Mouse (Mus musculus) cerebellum, adult 2 months (tissue): ENCODE data around the gene Hist1h1a. TPM values are rescaled to one million over a fixed set of nuclear protein-coding genes. Genes with fewer than 3 reads are reported as not detected.
A peak's percentile ranks its signal among the peaks of the same experiment; 100 is the strongest.
"Not testable (repeated sequence)": the region's sequence is repeated elsewhere in the genome, so short reads cannot be mapped to it uniquely, and the experiment has no call there.

Source experiments
- DNase-seq, 2 experiments: peaks; one replicate each; pipeline ENCODE4 v3.0.0; 2021
- H3K27ac ChIP-seq: fragments of 200-500 bp; 2 replicates; pipeline ENCODE4 v1.5.1; 2012; ENCODE audit warnings: low read length, control low read depth, inconsistent platforms; ENCODE audit not compliant: insufficient read depth
- H3K27me3 ChIP-seq: fragments of 200-500 bp; 2 replicates; pipeline ENCODE4 v1.6.1; 2012; ENCODE audit warnings: inconsistent platforms, mild to moderate bottlenecking, low read length, moderate library complexity; ENCODE audit not compliant: control insufficient read depth, insufficient read depth
- H3K4me1 ChIP-seq: fragments of 200-500 bp; 2 replicates; pipeline ENCODE4 v1.6.1; 2011; ENCODE audit warnings: low read length; ENCODE audit not compliant: control insufficient read depth, insufficient read depth
- H3K4me3 ChIP-seq: fragments of 200-500 bp; replicated peaks from 2 replicates; pipeline ENCODE3; 2011; ENCODE audit warnings: mild to moderate bottlenecking, low read depth, low read length, control low read depth; ENCODE audit not compliant: insufficient read depth
- CTCF ChIP-seq: fragments of 200-500 bp; IDR thresholded peaks from 2 replicates; pipeline ENCODE4 v1.5.1; 2011; ENCODE audit warnings: low read depth, mild to moderate bottlenecking, control low read depth, low read length, moderate library complexity, borderline replicate concordance; ENCODE audit not compliant: insufficient read depth
- POLR2A ChIP-seq: fragments of 200-500 bp; IDR thresholded peaks from 2 replicates; pipeline ENCODE4 v1.6.1; 2011; ENCODE audit warnings: low read length, control low read depth, borderline replicate concordance; ENCODE audit not compliant: insufficient read depth
- WGBS: fragments of 180-500 bp; shearing (Covaris S2); methylation state at CpG from one replicate; pipeline ENCODE4 v1.1.7; 2018; 5-methylcytosine and 5-hydroxymethylcytosine counted together
- polyA plus RNA-seq: library from polyadenylated mRNA; depleted of rRNA; stranded (reverse); fragments of >200 nt; gene quantifications from 2 replicates; pipeline ENCODE4 v1.2.3, GENCODE M21; 2012; rRNA removed

The Hist1h1a gene
- 0.52 TPM in 1 of 2 replicates, not detected in the other for polyA plus RNA-seq

DNA sequence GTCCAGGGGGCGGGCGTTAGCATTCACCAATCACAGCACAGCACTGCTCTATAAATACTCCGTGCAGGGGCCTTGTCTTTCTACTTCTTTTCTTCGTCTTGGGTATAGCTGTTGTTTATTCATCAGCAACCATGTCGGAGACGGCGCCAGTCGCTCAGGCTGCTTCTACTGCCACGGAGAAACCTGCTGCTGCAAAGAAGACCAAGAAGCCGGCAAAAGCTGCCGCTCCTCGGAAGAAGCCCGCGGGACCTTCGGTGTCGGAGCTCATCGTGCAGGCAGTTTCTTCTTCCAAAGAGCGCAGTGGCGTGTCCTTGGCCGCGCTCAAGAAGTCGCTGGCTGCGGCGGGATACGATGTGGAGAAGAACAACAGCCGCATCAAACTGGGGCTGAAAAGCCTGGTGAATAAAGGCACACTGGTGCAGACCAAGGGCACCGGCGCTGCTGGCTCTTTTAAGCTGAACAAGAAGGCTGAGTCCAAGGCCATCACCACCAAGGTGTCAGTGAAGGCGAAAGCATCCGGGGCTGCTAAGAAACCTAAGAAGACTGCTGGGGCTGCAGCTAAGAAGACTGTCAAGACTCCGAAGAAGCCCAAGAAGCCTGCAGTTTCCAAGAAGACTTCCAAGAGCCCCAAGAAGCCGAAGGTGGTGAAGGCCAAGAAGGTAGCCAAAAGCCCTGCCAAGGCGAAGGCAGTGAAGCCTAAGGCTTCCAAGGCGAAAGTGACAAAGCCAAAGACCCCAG is at the start of gene Hist1h1a:
TSS of gene Hist1h1a (plus strand) at position 81 of the 738 bp plus-strand sequence.
- WGBS: 2% methylated on average over 34 of the region's 34 CpGs
- Histone ChIP-seq H3K27me3 (no peaks in the 10 kb centered on the region), H3K27ac (0 out of 2 replicates have a peak within 1 kb of the TSS, but pooled peaks have one; percentile 0), H3K4me1 (no peaks in the 10 kb centered on the region; the same call in 1 of the 2 replicates), H3K4me3 (peak within 1 kb of the TSS; percentile 70)
- peak; percentile 77 to 78 for DNase-seq
- no peak for TF ChIP-seq CTCF
- peak; percentile 69; the same call in 1 of the 2 replicates for TF ChIP-seq POLR2A

DNA sequence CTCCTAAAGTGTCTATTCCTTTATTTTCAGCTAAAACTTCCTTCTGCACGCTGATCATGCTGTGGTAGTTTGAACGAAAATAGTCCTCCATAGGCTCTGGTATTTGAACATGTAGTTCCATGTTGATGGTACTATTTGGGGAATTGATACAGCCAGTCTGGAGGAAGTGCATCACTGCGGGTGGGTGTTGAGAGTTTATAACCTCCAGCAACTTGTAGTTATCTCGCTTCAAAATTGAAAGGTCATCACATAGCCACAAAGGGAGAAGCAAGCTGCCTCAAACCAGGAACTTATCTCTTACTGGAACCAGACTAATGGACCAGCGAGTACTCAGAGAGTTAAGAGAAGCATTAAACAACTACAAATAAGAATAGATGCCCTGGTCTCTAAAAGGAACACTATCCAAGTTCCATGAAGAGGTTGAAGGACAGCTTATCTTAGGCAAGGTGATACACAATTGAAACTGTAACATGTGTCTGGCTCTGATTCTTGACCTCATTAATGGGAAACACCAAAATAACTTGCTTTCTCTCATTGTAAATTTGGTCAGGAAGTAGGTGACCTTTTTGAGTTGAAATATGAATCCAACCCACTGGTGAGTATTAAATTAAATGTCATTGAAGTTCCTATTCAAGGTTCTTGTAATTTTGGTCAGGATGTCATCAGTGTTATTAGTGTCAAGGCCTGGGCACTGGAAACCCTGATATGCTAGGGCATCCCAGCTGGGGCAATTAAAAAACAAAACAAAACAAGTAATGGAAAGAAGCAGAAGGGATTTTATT is 47.0 kb upstream of the Hist1h1a start:
- H3K27me3 ChIP-seq: no peaks in the 10 kb centered on the region
- H3K4me3 ChIP-seq: no peak overlapping the region
- 82% methylated on average over 5 of the region's 5 CpGs for WGBS
- H3K27ac ChIP-seq: no peak overlapping the region
- no peaks in the 10 kb centered on the region for H3K4me1 ChIP-seq
- no peak for DNase-seq
- TF ChIP-seq CTCF: no peak
- TF ChIP-seq POLR2A: no peak

DNA sequence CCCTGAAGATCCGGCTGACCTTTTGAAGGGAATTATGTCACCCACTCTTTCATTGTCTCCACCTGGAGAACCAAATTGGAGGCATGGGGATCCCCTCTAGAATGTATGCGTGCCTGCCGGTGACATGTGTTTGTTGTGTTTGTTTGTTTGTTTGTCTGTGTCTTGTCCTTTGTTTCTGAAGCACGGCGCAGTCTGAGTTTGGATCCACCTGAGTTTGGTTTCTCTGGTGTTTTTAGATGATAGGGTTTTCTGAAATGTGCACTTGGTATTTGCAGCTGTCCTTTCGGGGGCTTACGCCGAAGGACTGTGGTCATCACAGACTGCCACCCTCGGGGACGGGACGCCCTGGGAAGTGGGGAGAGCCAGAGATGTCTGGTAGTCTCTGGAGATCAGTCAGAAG is 46.3 kb upstream of the Hist1h1a start:
- Histone ChIP-seq H3K4me1 (no peaks in the 10 kb centered on the region), H3K27me3 (no peaks in the 10 kb centered on the region), H3K4me3 (no peak overlapping the region), H3K27ac (no peak overlapping the region)
- WGBS: 59% methylated on average over 11 of the region's 11 CpGs
- no peak for DNase-seq
- no peak for TF ChIP-seq CTCF

DNA sequence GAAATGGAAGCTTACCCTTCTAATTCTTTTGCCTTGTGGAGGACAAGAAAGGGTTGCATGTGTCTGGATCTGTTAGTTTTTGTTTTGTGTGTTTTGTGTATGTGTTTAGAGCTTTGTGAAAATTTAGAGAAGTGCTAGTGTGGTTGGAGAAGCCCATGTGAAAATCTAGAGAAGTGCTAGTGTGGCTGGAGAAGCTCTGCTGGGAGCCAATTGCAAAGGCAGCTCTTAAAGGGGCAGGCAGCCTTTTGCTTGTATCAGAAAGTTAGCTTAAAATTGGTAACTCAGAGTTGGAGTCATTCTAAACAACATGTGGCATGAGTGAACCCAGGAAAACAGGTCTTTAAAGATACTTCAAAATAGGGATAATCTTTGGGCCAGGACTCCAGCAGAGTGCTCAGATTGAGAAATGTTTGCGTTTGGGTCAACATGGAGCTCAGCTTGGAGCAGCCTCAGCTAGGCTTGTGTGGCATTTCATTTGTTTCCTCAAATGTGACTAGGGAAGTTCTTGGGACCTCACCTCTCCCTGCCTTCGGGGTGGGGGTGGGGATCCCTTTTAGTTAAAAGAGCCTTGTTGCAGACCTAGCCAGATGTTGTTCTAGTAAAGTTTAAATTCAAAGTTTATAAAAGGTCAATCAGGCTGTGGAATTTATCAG is 45.7 kb upstream of the Hist1h1a start:
- not testable (repeated sequence) for H3K27ac ChIP-seq, H3K27me3 ChIP-seq, H3K4me1 ChIP-seq, DNase-seq, H3K4me3 ChIP-seq
- 23% methylated on average over 2 of the region's 2 CpGs for WGBS

DNA sequence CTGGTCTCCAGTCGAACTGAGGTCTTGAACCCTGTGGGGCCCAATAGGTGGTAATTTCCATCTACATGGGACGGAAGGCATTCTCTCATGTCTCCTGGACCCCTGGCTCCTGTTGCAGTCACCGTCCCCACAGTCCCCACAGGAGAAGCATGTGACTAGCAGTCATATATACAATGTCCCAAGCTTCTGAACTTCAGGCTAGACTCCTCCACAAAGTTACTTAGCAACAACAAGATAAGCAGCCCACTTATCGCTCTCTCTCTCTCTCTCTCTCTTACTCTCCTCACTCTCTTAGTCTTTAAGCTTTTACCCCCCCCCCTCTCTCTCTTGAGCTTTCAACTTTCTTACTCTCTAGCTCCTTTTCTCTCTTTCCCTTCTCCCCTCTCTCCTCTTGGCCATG is 39.2 kb upstream of the Hist1h1a start:
- no peak for DNase-seq
- Histone ChIP-seq H3K27me3 (no peaks in the 10 kb centered on the region), H3K27ac (no peak overlapping the region), H3K4me3 (no peak overlapping the region), H3K4me1 (no peaks in the 10 kb centered on the region)
- TF ChIP-seq POLR2A (no peak), CTCF (no peak)
- 83% methylated on average over 4 of the region's 4 CpGs for WGBS

DNA sequence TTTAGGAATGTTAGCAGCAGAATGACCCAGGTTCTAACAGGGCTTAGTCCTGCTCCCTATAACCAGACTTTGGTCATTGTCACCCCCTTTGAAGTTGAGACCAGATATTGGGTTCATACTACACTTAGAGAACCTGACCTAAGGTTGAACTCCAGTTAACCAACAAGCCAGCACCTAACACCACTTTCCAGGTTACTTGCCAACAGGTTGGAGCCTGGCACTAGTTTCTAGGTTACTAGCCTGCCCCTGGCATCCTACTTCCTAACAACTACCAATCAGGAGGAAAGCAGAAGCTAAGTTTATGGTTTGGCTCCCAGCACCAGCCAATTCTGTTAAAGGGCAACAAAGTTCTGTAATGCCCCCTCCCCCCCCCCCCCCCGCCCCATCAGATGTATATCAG is 38.3 kb upstream of the Hist1h1a start:
- Histone ChIP-seq H3K4me3 (no peak overlapping the region), H3K27me3 (no peaks in the 10 kb centered on the region), H3K27ac (no peak overlapping the region), H3K4me1 (no peaks in the 10 kb centered on the region)
- DNase-seq: no peak
- 22% methylated on average over 1 of the region's 1 CpGs for WGBS
- TF ChIP-seq CTCF (no peak), POLR2A (no peak)

DNA sequence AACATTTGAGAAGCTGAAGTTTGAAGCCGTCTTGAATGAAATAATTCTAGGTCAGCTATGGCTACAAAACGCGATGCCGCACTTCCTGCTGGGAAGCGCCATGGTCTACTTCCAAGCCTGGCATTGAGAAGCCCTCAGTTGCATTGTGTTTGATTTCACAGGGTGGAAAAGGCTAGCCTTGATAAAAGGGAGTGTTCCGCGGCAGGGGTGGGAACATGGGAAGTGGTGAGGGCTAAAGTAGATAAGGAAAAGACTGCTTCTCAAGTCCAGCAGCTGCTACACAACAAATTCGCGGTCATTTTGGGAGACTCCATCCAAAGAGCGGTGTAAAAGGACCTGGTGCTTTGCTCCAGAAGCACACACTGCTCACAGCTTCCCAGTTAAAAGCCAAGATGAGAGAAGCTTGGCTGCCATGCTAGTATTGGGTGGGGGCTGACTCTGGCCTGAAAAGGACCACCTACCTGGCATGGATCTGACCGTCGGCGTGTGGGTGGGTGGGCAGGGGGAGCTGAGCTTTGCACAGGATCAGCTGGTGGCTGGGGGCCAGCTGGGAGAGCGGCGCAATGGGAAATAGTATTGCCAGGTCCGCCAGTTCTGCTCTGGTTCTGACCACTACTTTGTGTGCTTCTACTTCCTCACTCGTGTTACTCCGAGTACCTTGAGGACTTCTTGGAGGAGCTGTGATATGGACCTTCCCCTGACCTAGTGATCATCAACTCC is 34.8 kb upstream of the Hist1h1a start:
- H3K27me3 ChIP-seq: no peaks in the 10 kb centered on the region
- H3K27ac ChIP-seq: no peak overlapping the region
- no peak for DNase-seq
- 48% methylated on average over 18 of the region's 18 CpGs for WGBS
- no peak overlapping the region for H3K4me3 ChIP-seq
- H3K4me1 ChIP-seq: no peaks in the 10 kb centered on the region
- TF ChIP-seq POLR2A: no peak
